Mouse (Mus musculus): ENCODE measurements at regions not wholly inside any gene's neighbourhood (a gene's known extent, or its start where the extent isn't known, plus 50 kb on each side); places are given as distances from the start of the nearest gene placed in this dataset.
A peak's percentile ranks its signal among the peaks of the same experiment; 100 is the strongest.

- peak; percentile 11 to 54 for DNase-seq (ENCODE audit: low spot score in 2 of 2)
These were observed 108.3 kb upstream of the Fat1 start for GRCm38 (mm10) chr8:44826936-44827335.

- no peak for DNase-seq (ENCODE audit: low spot score in 2 of 2)
These were observed 107.2 kb upstream of the Fat1 start for GRCm38 (mm10) chr8:44828026-44828425.

- no peak for DNase-seq (ENCODE audit: low spot score in 2 of 2)
These were observed 96.8 kb upstream of the Fat1 start for GRCm38 (mm10) chr8:44838431-44838830.

- peak in 1 of 2 experiments; percentile 2 for DNase-seq (ENCODE audit: low spot score in 2 of 2)
These were observed 95.6 kb upstream of the Fat1 start for GRCm38 (mm10) chr8:44839504-44840209.

- DNase-seq (ENCODE audit: low spot score in 2 of 2): no peak
These were observed 94.6 kb upstream of the Fat1 start for GRCm38 (mm10) chr8:44840646-44841045.

- DNase-seq (ENCODE audit: low spot score in 2 of 2): no peak
These were observed 90.9 kb upstream of the Fat1 start for GRCm38 (mm10) chr8:44844362-44844761.

GRCm38 (mm10) chr8:44852223-44852622, 83.0 kb upstream of the Fat1 start:
- no peak for DNase-seq (ENCODE audit: low spot score in 2 of 2)

GRCm38 (mm10) chr8:44855115-44855514, 80.1 kb upstream of the Fat1 start:
- no peak for DNase-seq (ENCODE audit: low spot score in 2 of 2)

- no peak for DNase-seq (ENCODE audit: low spot score in 2 of 2)
These were observed 68.0 kb upstream of the Fat1 start for GRCm38 (mm10) chr8:44867202-44867601.

GRCm38 (mm10) chr8:44867666-44868065, 67.6 kb upstream of the Fat1 start:
- no peak for DNase-seq (ENCODE audit: low spot score in 2 of 2)

GRCm38 (mm10) chr8:44877066-44877465, 58.2 kb upstream of the Fat1 start:
- DNase-seq (ENCODE audit: low spot score in 2 of 2): no peak

- DNase-seq (ENCODE audit: low spot score in 2 of 2): no peak
These were observed 57.0 kb upstream of the Fat1 start for GRCm38 (mm10) chr8:44878208-44878607.

- DNase-seq (ENCODE audit: low spot score in 2 of 2): no peak
These were observed 56.1 kb upstream of the Fat1 start for GRCm38 (mm10) chr8:44879186-44879585.

GRCm38 (mm10) chr8:44884399-44885006, 50.7 kb upstream of the Fat1 start:
- no peak for DNase-seq (ENCODE audit: low spot score in 2 of 2)
